Mouse (Mus musculus): ENCODE measurements at regions not wholly inside any gene's neighbourhood (a gene's known extent, or its start where the extent isn't known, plus 50 kb on each side); places are given as distances from the start of the nearest gene placed in this dataset.

GRCm38 (mm10) chr6:98394589-98394988, 52.0 kb upstream of the Gm765 start:
- no peak for TF ChIP-seq CTCF (IDR thresholded peaks at IDR 0.05; ENCODE audit: low read depth)
- no peak for TF ChIP-seq EP300 (optimal IDR thresholded peaks at IDR 0.05)
